Mouse (Mus musculus) T-cell, adult 2 months (primary cell): ENCODE results near the gene Fam189b.

Experiments used
- DNase-seq: peaks from one replicate; pipeline ENCODE4 v3.0.0; 2022; ENCODE audit warnings: low spot score

Gene Fam189b

DNA sequence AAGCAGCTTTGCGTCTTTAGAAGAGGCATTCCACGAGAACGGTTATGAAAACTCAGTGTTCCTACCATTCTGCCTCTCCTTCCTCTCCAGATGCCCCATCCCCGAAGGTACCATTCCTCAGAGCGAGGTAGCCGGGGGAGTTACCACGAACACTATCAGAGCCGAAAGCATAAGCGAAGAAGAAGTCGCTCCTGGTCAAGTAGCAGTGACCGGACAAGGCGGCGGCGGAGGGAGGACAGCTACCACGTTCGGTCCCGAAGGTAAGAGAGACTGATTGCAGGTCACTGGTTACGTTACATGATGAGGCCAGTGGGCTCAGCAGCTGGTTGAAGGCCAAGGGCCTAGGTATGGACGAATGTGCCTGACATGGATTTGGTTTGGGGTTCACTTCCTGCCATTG lies 16.0 kb upstream of the Fam189b start:
- DNase-seq: no peak

DNA sequence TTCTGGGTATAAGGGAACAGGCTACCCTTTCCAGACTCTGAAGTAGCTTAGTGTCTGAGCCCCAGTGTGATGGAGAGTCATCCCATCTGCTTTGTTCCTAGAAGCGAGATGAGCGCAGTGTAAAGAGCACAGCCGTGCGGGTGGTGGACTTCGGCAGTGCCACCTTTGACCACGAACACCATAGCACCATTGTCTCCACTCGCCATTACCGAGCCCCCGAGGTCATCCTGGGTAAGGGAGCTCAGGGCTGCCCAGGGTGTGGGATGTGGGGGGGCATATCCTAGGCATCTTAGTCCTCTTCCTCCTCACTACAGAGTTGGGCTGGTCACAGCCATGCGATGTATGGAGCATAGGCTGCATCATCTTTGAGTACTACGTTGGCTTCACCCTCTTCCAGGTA lies 8.1 kb upstream of the Fam189b start:
- no peak for DNase-seq

DNA sequence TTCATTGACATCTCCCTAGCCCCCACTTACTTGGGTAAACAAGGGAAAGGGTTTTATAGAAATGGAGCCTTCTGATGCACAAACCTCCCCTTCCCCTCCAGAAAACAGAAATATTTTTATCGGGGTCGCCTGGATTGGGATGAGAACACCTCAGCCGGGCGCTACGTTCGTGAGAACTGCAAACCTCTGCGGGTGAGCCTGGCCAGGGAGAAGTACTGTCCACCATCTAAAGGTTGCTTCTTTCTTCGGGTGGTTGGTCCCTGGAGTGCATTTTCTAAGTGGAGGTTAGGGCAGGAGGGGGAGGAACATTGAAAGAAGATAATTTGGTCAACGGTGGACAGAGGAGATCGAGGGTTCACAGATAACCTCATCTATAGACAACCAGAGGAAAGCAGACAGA lies 7.4 kb upstream of the Fam189b start:
- DNase-seq: no peak

DNA sequence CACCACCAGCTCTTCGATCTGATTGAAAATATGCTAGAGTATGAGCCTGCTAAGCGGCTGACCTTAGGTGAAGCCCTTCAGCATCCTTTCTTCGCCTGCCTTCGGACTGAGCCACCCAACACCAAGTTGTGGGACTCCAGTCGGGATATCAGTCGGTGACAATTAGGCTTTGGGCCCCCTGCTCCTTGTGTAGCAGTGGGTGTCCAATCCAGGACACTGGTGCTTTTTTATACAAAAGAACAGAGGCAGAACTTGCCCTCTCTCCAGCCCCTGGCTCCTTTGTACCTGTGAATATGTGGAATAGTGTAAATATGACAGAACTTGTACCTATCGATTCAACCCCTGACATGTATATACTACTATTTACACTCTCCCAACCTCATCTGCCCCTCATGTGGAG lies 6.5 kb upstream of the Fam189b start:
- DNase-seq: no peak

DNA sequence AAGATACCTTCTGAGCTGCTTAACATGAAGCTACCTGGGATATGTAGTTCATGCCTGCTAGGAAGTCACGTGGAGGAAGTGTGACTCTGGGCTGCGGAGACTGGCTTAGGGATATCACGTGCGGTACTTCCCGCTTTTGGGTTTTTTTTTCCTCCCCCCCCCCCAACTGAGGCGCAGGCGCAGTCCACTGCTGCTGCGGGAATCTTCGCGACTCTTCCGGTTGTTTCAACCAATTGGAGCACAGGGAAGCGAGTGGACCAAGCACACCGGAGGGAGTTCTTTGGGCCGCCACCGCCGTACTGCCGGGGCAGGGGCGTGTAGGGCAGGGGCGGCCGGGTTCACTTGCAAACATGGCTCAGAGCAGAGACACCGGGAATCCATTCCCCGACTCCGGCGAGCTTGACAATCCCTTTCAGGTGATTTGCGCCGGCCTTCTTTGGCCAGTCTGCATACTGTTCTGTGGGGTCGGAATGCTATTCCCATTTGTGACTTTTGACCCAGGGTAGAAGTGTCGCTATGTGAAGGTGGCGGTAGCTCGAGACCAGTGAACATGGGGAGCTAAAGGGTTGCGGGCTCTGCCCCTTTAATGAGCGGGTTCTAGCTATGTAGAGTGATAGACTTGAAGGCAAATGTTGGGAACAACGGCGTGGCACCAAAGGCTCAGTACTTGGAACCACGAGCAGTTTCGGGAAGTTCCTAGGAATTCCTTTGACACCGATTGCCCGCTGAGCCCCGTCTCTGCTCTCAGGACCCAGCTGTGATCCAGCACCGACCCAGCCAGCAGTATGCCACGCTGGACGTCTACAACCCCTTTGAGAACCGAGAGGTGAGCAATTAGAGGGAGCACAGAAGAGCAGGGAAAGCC lies 5.5 kb upstream of the Fam189b start, which contains the start of gene Scamp3:
Gene Scamp3, plus strand, starts transcription at position 232 of the 865 bp plus-strand sequence.
- DNase-seq: peak; percentile 90

DNA sequence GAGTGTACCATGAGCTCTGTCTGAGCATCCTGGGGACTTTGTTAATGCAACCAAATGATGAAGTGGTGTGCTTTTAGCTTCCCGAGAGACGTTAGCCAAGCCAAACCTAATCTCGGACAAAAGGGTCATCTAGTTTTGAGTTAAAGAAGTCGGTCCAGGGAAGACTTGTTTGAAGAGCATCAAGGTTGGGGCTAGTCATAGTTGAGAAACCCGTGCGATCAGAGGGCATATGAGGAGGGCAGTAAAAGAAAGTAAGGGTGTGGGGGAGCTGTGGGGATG lies 4.9 kb upstream of the Fam189b start:
- no peak for DNase-seq

DNA sequence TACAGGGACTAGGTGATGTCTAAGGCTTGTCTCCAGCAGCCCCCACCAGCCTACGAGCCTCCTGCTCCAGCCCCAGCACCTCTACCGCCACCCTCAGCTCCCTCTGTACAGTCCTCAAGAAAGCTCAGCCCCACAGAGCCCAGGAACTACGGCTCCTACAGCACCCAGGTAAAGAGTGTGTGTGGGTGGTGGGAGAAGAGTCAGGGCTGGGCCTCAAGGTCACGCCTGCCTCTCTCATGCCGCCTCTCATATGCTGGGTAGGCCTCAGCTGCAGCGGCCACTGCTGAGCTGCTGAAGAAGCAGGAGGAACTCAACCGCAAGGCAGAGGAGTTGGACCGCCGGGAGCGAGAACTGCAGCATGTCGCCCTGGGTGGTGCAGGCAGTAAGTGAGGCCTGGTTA lies 3.9 kb upstream of the Fam189b start:
- DNase-seq: no peak

DNA sequence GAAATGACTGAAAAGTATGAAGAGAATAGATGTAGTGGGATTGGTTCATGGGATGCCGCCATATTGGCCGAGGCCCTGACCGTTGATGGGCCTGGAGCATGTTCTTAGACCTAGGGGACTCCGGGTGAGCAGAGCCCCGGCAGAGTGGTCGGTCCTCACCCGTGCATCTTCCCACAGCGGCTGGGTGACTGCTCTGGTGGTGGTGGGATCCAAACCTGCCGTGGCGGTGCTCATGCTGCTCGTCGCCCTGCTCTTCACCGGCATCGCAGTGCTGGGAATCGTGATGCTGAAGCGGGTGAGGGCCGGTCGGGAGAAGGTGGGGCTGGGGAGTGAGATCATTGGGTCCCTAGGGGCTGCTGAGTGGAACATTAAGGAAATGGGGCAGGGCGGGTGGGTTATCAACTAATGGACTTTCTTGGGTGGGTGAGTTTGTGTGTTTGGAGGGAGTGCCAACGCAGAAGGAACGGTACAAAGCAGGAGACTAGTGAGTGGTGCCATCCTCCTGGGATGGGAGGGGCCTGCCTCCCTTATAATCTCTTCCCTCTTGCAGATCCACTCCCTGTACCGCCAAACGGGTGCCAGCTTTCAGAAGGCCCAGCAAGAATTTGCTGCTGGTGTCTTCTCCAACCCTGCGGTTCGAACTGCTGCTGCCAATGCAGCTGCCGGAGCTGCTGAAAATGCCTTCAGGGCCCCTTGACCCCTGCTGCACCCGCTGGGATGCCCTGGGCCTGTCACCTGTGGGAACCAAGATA lies 1.0 kb upstream of the Fam189b start:
- no peak for DNase-seq

DNA sequence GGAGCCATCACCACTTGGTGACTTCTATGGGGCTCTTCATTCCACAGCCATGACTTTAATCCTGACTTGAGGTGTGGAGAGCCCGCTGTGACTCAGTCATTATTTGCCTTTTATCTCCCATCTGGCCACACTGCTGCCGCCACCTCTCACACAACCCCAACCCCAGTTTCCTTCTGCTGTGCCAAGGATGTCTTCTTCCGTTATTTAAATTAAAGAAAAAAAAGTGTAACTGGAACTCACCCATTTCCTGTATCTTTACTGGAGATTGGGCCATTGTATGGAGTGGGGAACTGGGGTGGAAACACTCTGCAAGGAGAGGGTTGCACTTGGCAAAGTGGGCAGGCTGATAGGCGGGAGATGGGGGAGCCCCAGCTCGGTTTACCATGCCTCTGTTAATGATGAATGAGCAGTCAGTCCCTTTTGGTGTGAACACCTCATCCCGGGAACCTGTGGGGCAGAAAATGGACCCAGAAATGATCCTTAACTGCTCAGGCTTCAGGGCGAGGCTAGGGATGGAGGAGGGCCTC lies 349 bp upstream of the Fam189b start:
- no peak for DNase-seq

DNA sequence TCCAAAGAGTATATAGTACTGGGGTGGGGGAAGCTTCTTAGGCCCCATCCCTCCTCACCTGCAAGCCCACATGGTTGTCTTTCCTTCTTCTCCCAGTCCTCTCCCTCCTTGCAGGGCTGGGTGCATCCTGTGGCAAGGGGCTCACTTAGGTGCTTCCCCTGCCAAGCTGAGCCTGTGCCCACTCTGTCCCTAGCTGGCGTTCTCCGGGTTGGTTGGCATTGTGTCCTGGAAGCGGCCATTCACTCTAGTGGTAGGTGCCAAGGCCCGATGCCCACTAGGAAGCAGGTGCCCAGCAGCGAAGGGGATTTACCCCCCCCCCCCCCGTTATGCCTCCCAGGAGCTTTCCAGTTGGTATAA lies 994 bp downstream of the Fam189b start:
- DNase-seq: no peak

DNA sequence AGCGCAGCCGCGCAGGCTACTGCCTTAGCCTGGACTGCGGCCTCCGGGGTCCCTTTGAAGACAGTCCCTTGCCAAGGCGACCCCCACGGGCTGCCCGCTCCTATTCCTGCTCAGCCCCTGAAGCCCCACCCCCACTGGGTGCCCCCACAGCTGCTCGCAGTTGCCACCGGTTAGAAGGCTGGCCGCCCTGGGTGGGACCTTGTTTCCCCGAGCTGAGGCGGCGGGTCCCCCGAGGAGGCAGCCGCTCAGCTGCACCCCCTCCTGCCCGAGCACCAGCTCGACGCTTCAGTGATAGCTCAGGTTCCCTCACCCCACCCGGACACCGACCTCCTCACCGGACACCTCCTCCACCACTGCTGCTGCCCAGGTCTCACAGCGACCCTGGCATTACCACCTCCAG lies 4.3 kb downstream of the Fam189b start:
- no peak for DNase-seq

DNA sequence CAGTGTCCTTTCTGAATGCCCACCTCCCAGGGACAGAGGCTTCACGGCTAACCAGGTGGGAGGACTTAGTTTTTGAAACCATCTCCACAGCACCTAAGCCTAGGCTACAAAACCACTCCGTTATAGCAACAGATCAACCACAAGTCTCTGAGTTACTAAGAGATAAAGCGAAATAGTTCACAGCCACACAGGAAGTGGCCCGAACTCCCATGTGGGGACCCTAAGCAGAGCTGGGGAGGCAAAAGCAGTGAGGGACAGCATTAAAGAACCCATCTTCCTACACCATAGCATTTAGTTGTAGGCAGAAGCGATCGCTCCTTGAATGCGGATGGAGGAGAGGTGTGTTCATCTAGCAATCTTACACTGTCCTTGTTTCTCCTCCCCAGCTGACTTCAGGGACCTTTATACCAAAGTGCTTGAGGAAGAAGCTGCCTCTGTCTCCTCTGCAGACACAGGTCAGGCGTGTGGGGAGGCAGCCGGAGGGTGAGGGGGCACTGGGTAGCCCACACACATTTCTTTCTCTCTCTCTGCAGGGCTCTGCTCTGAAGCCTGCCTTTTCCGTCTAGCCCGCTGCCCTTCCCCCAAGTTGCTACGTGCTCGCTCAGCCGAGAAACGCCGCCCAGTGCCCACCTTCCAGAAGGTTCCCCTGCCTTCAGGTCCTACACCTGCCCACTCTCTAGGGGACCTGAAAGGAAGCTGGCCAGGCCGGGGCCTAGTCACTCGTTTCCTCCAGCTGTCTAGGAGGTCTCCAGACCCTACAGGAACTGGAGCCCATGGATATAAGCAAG lies 4.9 kb downstream of the Fam189b start:
- peak; percentile 60 for DNase-seq

DNA sequence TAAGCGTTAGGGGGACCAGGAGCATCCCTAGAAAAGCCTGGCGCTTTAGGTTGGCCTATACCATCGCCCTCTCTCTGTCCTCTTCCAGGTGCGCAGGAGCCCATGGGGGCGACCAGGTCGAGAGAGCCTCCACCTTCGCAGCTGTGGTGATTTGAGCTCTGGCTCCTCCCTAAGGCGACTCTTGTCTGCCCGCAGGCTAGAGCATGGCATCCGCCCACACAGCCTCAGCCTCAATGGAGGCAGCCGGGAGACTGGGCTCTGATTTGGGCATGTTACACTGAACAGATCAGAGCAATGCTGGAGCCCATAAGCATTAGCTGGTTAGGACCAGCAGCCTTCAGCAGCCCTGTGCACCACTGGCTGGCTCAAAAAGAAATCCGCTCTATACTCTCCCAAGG lies 5.5 kb downstream of the Fam189b start:
- peak; percentile 47 for DNase-seq

DNA sequence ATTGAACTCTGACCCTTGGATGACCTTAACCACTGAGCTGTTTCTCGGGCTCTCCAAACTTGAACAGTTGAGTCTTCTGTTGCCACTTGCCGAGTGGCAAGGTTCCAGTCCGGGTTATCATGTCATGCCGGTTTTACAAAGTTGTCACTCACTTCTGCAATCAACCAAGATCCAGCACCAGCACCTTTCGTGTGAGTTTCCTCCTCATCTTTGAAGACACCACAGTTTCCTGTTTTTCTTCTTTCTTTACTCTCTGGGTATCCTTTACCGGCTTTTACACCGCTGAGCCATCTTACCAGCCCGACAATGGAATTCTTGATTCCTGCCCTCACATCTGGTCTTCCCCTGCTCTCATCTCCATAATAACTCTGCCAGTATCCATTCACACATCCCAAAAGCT lies 7.5 kb downstream of the Fam189b start:
- peak; percentile 78 for DNase-seq

DNA sequence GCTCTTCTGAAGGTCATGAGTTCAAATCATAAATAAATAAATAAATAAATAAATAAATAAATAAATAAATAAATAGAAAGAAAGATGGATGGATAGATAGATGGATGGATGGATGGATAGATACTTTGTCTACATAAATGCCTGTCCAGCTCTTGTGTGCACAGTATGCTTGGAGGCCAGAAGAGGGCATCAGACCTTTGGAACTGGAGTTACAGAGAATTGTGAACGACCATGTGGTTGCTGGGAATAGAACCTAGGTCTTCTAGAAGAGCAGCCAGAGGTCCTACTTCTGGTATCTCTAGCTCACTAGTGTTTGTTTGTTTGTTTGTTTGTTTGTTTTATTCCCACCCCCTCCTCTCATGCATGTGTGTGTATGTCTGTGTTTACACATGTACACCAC lies 10.4 kb downstream of the Fam189b start:
- no peak for DNase-seq

DNA sequence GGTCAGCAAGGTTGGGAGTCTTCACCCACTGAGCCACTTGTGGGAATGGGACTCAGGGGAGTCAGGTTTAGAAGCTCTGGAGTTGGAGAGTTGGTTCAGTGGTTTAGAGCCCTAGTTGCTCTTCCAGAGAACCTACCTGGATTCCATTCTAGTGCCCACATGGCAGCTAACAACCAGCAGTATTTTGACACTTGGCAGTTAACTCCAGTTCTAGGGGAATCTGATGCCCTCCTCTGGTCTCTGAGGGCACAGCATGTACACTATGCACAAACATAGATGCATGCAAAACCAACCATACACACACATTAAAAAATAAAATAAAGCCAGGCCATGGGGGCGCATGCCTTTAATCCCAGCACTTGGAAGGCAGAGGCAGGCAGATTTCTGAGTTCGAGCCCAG lies 10.9 kb downstream of the Fam189b start:
- peak; percentile 70 for DNase-seq

DNA sequence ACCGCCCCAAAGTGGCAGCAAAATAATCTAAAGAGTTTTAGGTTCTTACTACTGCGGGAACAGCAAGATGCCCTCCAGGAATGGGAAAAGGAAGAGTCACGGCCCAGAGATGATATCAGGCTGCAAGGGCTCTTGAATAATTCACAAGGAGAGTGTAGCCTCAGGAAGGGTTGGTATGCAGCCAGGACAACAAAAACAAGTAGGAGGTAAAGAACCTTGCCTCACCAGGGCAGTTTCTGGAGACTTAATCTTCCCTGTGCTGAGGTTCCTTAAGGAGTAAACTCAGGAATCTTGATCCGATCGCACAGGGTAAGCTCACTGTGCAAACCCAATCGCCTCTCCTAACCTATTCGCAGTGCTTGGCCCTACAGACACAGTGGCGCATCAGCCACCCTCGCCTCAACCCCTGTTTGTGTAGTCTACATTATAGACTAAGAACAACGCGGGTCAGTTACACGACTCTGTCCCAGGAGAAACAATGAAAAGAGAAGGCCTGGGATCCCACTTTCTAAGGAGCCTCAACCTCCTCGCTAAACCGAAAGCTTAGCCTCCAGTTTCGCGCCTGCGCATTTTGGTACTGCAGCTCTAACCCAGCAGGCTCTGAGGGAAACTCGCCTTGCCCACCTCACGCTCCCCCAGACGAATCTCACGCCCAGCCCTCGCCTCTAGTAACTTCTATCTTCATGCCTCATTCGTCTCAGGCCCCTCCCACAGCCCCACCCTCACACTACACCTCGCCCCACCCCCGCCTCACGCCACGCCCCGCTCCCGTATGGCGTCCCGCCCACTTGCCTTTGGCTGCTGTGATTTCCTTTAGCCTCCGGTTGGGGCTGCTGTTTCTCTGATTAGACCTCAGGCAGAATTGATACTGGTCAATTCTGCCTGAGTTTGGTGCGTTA lies 13.3 kb downstream of the Fam189b start:
- DNase-seq: peak; percentile 92

DNA sequence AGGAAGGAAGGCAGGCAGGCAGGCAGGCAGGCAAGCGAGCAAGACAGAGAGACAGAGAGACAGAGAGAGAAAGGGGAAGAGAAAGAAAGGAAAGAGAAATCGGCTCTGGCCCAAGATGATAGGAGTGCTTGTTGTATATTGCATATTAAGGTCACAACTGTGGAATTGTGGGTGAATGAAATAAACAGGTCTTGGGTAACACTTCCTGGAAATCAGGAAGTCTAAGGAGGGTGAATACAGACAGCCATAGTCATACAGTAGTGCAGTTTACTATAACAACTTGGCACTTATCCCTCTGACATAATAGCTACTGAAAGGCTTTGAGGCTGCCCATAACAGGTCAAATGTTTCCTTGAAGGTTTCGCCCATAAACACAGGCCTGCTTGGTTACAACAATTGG lies 16.9 kb downstream of the Fam189b start:
- DNase-seq: no peak

DNA sequence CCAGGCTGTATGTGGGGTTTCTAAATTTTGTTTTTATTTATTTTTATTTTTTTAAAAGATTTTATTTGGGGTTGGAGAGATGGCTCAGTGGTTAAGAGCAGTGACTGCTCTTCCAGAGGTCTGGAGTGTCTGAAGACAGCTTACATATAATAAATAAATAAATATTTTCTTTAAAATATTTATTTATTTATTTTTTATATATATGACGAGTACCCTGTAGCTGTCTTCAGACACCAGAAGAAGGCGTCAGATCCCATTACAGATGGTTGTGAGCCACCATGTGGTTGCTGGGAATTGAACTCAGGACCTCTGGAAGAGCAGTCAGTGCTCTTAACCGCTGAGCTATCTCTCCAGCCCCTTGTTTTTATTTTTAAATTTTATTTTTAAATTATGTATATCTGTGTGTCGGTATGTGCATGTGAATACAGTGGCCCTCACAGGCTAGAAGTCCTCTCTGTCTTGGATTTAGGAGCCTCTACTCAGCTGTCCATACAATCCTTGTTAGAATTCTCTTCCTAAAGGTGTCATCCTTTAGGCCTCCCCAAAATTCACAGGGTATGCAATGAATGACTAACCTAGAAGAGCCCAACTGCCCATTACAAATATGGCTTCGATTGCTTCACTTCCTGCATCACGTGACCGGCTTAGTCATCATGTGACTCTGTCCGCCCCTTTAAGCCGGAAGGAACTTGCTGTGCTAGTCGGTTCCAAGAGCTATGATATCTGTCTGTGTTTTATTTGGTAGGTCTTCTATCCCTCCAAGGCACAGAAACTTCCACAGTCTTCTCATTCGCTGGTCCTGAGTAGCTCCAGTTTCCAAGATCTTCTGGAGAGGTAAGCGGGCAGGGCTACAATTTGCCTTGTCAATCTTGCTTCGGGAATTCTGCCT lies 19.6 kb downstream of the Fam189b start, which contains the start of gene Gba:
Gene Gba, plus strand, starts transcription at position 676 of the 889 bp plus-strand sequence.
- peak; percentile 84 for DNase-seq

DNA sequence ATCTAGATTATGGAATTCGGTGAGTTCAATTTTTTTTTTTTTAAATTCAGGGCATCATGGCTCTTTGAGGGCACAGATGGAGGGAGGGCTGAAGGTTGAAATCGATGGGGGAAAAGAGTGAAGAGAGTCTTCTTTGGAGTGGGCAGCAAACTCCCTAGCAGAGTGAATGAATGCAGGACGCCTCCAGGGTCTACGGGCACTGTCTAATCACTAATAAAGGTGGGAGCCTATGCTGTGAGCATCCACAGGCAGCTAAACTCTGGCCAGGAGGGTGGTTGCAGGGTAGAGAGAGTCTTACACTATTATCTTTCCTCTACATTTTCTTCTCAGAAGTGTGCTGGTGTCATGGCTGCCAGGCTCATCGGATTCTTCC lies 20.2 kb downstream of the Fam189b start:
- no peak for DNase-seq

DNA sequence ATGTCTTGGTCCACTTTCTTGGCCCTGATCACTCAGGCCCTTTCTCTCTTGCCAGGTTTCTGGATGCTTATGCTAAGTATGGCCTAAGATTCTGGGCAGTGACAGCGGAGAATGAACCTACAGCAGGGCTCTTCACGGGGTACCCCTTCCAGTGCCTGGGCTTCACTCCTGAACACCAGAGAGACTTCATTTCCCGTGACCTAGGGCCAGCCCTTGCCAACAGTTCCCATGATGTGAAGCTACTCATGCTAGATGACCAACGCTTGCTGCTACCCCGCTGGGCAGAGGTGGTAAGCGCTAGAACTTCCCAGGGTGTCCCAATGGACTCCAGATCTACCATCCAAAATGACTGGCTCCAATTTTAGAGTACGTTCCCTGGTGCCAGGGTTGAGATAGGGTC lies 23.1 kb downstream of the Fam189b start:
- DNase-seq: no peak
